Mouse (Mus musculus): ENCODE results near the gene Pex11a. TPM values are rescaled to one million over a fixed set of nuclear protein-coding genes. Genes with fewer than 3 reads are reported as not detected.
A peak's percentile ranks its signal among the peaks of the same experiment; 100 is the strongest.
"Not testable (repeated sequence)": the region's sequence is repeated elsewhere in the genome, so short reads cannot be mapped to it uniquely, and the experiment has no call there.

Gene Pex11a
- total RNA-seq (2021) = 1 to 10 TPM; 9.4 to 9.8 TPM

DNA sequence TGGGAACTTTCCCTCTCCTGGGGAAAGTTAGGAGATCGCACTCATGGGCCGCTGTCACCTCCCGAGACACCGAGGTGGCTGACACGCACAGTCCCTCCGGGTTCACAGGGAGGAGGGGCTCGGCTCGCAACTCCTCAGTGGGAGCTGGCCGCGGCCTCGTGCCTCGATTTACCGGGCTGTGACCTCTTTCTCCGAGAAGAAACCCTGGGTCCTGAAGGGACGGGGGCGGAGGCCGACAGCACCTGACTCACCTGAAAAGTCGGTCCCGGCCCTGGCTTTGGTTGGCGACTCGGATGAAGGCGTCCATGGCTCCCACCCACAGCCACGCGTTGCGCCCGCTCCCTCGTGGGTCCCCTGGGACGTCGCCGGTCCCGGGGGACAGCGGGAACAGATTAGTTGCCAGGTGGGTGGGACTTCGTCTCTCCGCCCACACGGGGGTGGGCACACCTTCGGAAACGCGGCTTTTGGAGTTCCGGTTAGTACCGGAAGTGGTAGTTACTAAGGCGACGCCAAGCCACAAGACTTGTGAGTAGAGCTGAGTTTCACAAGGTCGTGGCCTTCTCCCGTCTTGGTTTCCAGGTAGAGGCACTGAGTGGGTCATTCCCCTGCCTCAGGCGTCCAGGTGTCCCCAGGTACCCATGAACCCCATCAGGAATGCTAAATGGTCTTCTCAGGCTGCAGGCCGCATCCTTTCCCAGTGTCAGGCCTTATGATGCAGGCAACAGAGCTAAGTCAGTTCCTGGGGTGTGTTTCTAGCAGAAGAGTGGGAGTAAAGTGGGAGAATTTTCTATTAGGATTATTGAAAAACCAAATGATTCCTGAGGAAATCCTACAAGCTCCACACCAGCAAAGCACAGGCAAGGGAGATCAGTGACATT, at the start of gene Pex11a, which contains the start of gene Wdr93:
Gene Pex11a, minus strand, starts transcription at position 473 of the 878 bp plus-strand sequence.
Gene Wdr93, plus strand, starts transcription at position 505 of the 878 bp plus-strand sequence.
- intact Hi-C loops (cut with DNase I) = no loop called here
- peak; percentile 76 to 82 for DNase-seq (ENCODE audit: low spot score in 2 of 2)

GRCm38 (mm10) chr7:79789812-79790211, 46.9 kb upstream of the Pex11a start:
- intact Hi-C loops (cut with DNase I) = loop anchor here (5.0 kb wide), 1 partner anchor 178 kb away; no protein-coding TSS in a partner anchor
- DNase-seq (ENCODE audit: low spot score in 2 of 2) = not testable (repeated sequence)

DNA sequence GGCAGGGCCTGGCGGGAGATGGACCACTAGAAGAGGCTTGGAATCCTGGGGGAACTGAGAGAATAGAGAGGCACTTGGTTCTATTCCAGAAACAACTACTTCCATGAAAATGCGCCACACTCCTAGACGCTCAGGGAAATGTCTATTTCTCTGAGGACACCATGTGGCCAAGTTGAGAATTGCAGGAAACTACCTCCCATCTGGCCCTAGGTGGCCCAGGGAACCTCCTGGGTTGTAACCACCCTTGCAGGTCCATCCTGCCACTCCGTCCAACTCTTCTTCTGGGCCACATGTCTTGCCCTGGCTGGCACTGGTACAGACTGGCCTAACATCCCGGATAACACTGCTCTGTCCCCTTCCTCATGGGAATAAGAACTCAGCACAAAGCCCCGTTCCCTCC, 43.4 kb upstream of the Pex11a start:
- intact Hi-C loops (cut with DNase I) = loop anchor here (5.0 kb wide), 1 partner anchor 174 kb away; no protein-coding TSS in a partner anchor
- DNase-seq (ENCODE audit: low spot score in 2 of 2) = peak; percentile 70 to 77

GRCm38 (mm10) chr7:79782516-79782855, 39.6 kb upstream of the Pex11a start:
- intact Hi-C loops (cut with DNase I) = loop anchor here (5.0 kb wide), 1 partner anchor 300 kb away; no protein-coding TSS in a partner anchor
- DNase-seq (ENCODE audit: low spot score in 2 of 2) = no peak

DNA sequence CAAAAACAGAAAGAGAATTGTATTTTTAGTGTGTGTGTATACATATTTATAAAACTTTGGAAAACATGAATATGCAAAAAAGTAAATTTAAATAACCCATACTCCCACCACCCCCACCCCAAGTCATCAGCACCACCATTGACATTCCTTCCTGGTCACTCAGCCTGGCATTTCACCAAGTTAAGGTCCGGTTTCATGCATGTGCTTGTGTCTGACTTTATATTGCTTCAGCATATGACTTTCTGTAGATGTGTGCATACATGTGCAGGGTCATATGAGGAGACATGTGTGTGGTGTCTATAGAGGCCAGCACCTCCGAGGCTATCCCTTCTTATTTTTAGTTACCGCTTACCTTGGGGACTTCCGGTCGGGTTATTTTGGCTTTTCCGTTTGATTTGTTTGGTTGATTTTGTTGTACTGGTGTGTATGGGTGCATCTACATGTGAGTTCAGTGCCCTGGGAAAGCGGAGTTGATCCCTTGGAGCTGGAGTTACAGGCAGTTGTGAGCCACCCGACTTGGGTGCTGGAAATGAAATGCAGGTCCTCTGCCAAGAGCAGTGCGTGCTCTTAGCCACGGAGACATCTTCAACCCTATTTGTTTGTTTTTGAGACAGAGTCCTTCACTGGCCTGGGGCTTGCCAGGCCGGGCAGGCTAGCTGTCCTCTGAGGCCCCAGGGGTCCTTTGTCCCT, 39.0 kb upstream of the Pex11a start:
- intact Hi-C loops (cut with DNase I) = loop anchor here (5.0 kb wide), 1 partner anchor 300 kb away; no protein-coding TSS in a partner anchor

GRCm38 (mm10) chr7:79780647-79781626, 38.0 kb upstream of the Pex11a start:
- peak; percentile 68 to 76 for DNase-seq (ENCODE audit: low spot score in 2 of 2)
- intact Hi-C loops (cut with DNase I) = loop anchor here (5.0 kb wide), 1 partner anchor 299 kb away; no protein-coding TSS in a partner anchor

More for the DNA sequence above, 39.0 kb upstream of the Pex11a start:
- no peak for DNase-seq (ENCODE audit: low spot score in 2 of 2)

GRCm38 (mm10) chr7:79771561-79772512, 28.9 kb upstream of the Pex11a start:
- intact Hi-C loops (cut with DNase I) = no loop called here
- DNase-seq (ENCODE audit: low spot score in 2 of 2) = peak; percentile 17 to 75

DNA sequence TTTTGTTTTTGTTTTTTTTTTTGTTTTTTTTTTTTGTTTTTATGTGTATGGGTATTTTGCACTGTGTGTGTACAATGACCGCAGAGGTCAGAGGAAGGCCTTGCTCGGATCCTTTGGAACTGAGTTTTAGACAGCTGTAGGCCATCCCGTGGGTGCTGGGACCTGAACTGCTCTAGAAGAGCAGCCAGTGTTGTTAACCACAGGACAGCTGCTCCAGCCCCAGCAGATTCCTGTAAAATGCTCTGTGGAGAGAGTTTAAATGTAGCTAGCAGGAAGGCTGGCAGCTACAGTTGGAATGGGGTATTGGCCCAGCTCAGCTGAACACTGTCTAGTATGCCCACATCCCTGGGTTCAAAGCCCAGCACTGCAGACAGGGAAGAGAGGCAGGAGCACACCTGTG, 26.7 kb upstream of the Pex11a start:
- DNase-seq (ENCODE audit: low spot score in 2 of 2) = no peak
- intact Hi-C loops (cut with DNase I) = no loop called here

GRCm38 (mm10) chr7:79765991-79766390, 23.1 kb upstream of the Pex11a start:
- intact Hi-C loops (cut with DNase I) = no loop called here
- DNase-seq (ENCODE audit: low spot score in 2 of 2) = no peak

- intact Hi-C loops (cut with DNase I) = no loop called here
- no peak for DNase-seq (ENCODE audit: low spot score in 2 of 2)
Observed at GRCm38 (mm10) chr7:79762106-79762505, 19.2 kb upstream of the Pex11a start.

DNA sequence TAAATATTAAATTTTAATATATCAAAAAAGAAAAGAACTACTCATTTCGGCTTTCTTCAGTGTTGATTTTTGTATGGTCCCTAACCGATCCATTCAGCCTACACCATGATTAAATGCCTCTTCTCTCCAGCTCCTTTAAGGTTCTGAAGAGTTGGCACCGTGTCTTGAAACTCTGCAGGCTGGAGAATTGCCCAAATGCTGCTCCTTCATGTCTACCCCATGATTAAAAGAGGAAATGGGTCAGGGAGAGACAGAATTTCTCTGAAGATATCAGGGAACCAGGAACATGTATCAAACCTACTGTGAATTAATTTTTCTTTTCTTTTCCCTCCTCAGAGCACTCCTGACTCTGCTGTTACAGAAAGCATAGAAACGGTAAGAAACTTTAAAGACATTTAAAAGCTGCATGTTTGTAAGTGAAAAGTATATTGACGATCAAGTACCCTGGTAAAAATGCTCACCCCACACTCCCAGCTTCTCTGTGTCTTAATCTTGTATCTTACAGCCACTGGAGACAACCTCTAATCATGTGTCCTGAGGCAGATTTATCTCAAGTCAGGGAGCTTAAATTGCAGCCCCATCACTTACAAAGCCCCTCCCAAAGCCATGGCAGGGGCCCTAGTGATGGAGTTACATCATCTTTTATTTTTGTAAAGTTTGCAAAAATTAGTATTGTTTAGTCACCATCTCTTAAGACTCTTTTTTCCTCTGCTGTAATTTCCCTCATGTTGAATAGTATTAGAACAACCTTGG, 18.4 kb upstream of the Pex11a start:
- DNase-seq (ENCODE audit: low spot score in 2 of 2) = no peak
- intact Hi-C loops (cut with DNase I) = no loop called here

DNA sequence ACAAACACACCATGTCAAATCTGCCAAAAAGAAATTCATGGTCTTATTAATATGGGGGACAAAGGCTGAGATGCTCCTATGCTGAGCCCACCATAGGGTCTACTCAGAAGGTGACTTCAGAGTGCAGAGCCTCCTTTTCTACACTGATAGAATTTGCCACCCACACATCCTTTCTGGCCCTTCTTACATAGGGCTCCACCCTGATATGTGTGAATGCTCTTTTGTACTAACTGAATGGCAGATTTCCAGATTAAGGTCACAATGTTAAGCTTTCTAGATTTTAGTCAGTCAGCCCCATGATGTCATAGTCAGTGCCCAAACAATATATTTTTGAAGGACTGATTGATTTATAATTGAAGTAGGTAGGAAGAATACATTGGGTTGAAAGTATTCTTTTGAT, 16.8 kb upstream of the Pex11a start:
- DNase-seq (ENCODE audit: low spot score in 2 of 2) = no peak

GRCm38 (mm10) chr7:79758176-79758575, 15.2 kb upstream of the Pex11a start:
- intact Hi-C loops (cut with DNase I) = no loop called here
- DNase-seq (ENCODE audit: low spot score in 2 of 2) = no peak

More for the DNA sequence above, 16.8 kb upstream of the Pex11a start:
- intact Hi-C loops (cut with DNase I) = no loop called here

GRCm38 (mm10) chr7:79756334-79756733, 13.4 kb upstream of the Pex11a start:
- intact Hi-C loops (cut with DNase I) = no loop called here
- DNase-seq (ENCODE audit: low spot score in 2 of 2) = no peak

DNA sequence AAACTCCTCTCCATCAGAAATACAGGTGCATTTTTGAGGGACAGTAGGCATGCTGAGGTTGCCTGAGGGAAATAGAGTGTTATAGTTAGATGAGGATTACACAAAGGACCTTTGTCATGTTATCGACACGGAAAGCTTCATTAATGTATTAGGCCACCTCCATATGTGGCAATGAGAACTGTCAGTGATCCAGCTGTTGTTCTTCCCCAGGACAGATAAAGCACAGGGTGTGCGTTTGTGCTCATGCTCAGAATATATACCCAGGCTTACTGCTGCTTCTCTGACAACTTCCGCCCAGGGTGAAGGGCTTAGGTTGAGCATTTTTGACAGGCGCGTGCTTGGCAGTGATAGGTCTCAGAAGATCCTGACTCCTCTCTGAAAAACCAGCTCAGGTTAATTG, 6.6 kb upstream of the Pex11a start:
- intact Hi-C loops (cut with DNase I) = no loop called here
- DNase-seq (ENCODE audit: low spot score in 2 of 2) = no peak

DNA sequence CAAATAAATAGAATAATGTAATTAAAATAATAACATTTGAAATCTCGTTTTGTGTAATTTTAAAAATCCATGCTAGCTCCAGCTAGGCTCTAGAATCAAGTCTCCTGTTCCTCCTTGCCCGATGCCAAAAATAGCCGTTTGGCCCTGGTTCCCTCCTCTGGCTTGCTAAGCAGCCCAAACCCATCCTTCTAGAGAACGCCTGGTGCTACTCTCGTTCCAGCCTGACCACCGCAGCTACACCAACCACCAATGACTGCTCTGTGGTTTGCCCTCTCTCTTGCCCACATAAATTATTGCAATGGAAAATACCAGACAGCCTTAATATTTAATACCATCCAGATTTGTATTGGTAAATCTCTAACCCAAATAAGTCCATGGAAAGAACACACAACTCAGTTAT, 4.7 kb upstream of the Pex11a start:
- intact Hi-C loops (cut with DNase I) = no loop called here
- DNase-seq (ENCODE audit: low spot score in 2 of 2) = no peak

DNA sequence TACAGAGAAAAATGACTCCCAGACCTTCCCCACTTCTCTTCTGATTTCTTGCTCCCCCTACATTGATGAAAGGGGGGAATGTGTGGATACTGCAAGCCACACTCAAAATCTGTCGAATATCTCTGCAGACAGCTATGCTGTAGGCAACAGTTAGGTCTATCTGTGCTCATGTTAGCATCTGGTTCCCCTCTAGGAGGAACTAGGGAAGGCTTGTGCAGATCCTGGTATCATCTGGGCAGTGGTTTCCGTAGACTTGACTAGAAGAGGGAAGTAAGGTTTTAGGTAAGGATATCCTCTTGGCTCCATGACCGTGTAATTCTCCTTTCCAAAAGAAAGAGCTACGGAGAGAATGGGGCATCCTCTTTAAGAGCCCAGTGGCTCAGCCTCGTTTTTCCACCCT, 1.7 kb upstream of the Pex11a start:
- intact Hi-C loops (cut with DNase I) = no loop called here
- DNase-seq (ENCODE audit: low spot score in 2 of 2) = no peak

DNA sequence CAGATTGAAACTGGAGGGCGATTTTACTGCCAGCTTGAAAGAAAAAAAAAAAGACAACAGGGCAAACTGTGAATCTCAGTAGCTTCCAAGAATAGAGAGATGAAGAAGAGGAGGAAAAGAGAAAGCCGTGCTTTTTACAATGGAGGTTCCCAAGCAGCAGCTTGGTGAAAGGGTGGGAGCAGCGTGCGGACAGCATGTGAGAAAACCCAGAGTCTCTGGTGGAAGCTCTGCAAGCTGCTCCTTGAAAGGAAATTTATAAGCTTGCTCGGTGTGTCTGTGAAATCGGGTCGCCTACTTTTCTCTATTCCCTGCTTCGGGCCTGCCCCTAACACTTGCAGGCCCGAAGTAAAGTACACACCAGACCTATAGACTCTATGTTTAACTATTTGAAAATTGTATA, 1.1 kb upstream of the Pex11a start:
- intact Hi-C loops (cut with DNase I) = no loop called here
- peak in 1 of 2 experiments; percentile 74 for DNase-seq (ENCODE audit: low spot score in 2 of 2)

Measured in left cerebral cortex, postnatal 25 days (tissue).